Mouse (Mus musculus): Measurements from ENCODE around the gene Kctd11. TPM values are rescaled to one million over a fixed set of nuclear protein-coding genes. Genes with fewer than 3 reads are reported as not detected.

Kctd11 gene
- total and polyA plus RNA-seq, 3 experiments, result 1.8 to 3.9 (median 2.1) TPM

DNA sequence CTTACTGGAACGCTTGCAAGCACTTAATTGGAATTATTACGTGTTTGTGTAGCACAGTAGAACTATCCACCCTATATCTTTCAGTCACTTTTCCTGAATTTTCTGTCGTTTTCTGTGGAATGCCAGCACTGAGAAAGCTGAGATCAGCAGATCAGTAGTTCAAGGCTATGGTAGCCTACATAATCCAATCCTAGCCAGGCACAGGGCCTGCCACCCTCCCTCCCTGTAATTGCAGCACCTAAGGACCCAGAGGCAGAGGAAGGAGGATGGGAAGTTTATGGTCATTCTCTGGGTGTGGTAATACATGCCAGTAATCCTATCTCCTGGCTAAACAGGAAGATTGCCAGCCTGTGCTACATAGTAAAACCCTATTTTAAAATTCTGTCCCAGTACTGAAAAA, 41.6 kb upstream of the Kctd11 start:
- in situ Hi-C loops (cut with MboI; ENCODE audit: low pct_ligation_motif_present, low pct_unique_long_range_greater_than_20kb, low sequenced_read_pairs), result no loop called here
- Histone ChIP-seq H3K4me3 (replicated peaks in 1 of 3; ENCODE audit: low read depth in 2 of 3, low read length in 2 of 3, poor library complexity in 1 of 3) (peak overlapping the region in 2 of 3 experiments; percentile 47 to 95), H3K4me2 (ENCODE audit: insufficient read depth, low read depth, poor library complexity, severe bottlenecking) (peak overlapping the region; percentile 63), H3K4me1 (ENCODE audit: control insufficient read depth in 1 of 2, insufficient read depth in 2 of 2) (peaks cover 7 to 27% of the 10 kb centered on the region in 2 experiments), H3K27me3 (replicated peaks) (no peaks in the 10 kb centered on the region), H3K27ac (ENCODE audit: insufficient read depth, low read depth) (no peak overlapping the region), H3K9me3 (replicated peaks; ENCODE audit: low read length) (no peaks in the 10 kb centered on the region), H3K9ac (ENCODE audit: insufficient read depth, low read depth) (peak overlapping the region; percentile 88), H3K79me2 (replicated peaks; ENCODE audit: control insufficient read depth, extremely low read depth, insufficient read depth, poor library complexity, severe bottlenecking) (peaks cover 32% of the 10 kb centered on the region), H3K36me3 (replicated peaks in 1 of 2; ENCODE audit: control insufficient read depth in 1 of 2, insufficient read depth in 1 of 2, low read length in 1 of 2) (peaks cover 13 to 18% of the 10 kb centered on the region in 2 experiments)
- dilution Hi-C loops (cut with MboI; ENCODE audit: extremely low pct_ligation_motif_present, extremely low pct_unique_long_range_greater_than_20kb, low sequenced_read_pairs), result no loop called here
- no peak for DNase-seq (ENCODE audit: extremely low read depth)
- no peak for TF ChIP-seq E2F4 (IDR thresholded peaks at IDR 0.05; ENCODE audit: insufficient replicate concordance, low read depth, low read length)
- peak; percentile 74; the same call in 1 of the 2 replicates for TF ChIP-seq MAFK (IDR thresholded peaks at IDR 0.05; ENCODE audit: insufficient replicate concordance, low read length)

DNA sequence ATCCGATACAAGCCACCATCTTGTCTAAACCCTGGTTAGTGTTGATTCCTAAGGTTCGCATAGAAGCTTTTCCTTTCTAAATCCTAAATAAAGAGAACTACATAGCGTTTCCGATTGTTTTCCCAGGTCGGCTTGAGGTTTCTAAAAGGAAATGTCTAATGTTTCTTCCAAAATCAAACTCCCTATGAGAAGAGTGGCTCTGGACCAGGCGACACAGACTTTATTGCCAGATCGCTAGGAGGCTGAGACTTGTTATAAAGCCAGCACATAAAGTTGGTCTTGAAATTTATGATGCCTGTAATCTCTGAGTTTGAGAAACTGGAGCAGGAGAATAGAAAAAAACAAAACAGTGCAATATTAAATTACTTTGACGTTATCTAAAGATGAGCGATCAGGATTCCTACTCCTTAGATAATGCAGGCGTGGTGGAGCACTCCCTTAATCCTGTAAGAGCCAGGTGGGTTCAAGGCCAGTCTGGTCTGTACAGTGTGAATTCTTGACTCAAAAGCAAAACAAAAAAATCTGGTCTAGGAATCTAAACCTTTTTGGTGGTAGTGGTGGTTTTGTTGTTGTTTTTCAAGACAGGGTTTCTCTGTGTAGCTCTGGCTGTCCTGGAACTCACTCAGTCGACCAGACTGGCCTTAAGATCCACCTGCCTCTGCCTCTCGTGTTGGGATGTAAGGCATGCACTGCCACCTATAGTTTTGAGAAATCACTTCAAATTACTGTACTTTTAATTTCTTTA, 41.0 kb upstream of the Kctd11 start:
- peak overlapping the region; percentile 94 for H3K4me2 ChIP-seq (ENCODE audit: insufficient read depth, low read depth, poor library complexity, severe bottlenecking)
- H3K79me2 ChIP-seq (replicated peaks; ENCODE audit: control insufficient read depth, extremely low read depth, insufficient read depth, poor library complexity, severe bottlenecking), result peaks cover 38% of the 10 kb centered on the region
- peaks cover 10 to 33% of the 10 kb centered on the region in 2 experiments for H3K4me1 ChIP-seq (ENCODE audit: control insufficient read depth in 1 of 2, insufficient read depth in 2 of 2)
- dilution Hi-C loops (cut with MboI; ENCODE audit: extremely low pct_ligation_motif_present, extremely low pct_unique_long_range_greater_than_20kb, low sequenced_read_pairs) (no loop called here), in situ Hi-C loops (cut with MboI; ENCODE audit: low pct_ligation_motif_present, low pct_unique_long_range_greater_than_20kb, low sequenced_read_pairs) (no loop called here)
- H3K27ac ChIP-seq (ENCODE audit: insufficient read depth, low read depth), result peak overlapping the region; percentile 94
- H3K36me3 ChIP-seq (replicated peaks in 1 of 2; ENCODE audit: control insufficient read depth in 1 of 2, insufficient read depth in 1 of 2, low read length in 1 of 2), result peaks cover 19 to 24% of the 10 kb centered on the region in 2 experiments
- peak overlapping the region; percentile 88 for H3K9ac ChIP-seq (ENCODE audit: insufficient read depth, low read depth)
- DNase-seq (ENCODE audit: extremely low read depth), result peak; percentile 61
- H3K27me3 ChIP-seq (replicated peaks), result no peaks in the 10 kb centered on the region
- H3K9me3 ChIP-seq (replicated peaks; ENCODE audit: low read length), result no peaks in the 10 kb centered on the region
- TF ChIP-seq POLR2A (IDR thresholded peaks at IDR 0.05; ENCODE audit: low read depth, low read length), result no peak
- TF ChIP-seq RAD21 (IDR thresholded peaks at IDR 0.05; ENCODE audit: low read depth, low read length), result peak; percentile 60
- TF ChIP-seq MAFK (IDR thresholded peaks at IDR 0.05; ENCODE audit: insufficient replicate concordance, low read length), result 0 out of 2 replicates have a peak, but pooled peaks have one; percentile 49
- peak; percentile 18; the same call in 1 of the 2 replicates for TF ChIP-seq SIN3A (IDR thresholded peaks at IDR 0.05; ENCODE audit: low read length)
- TF ChIP-seq KAT2A (IDR thresholded peaks at IDR 0.05; ENCODE audit: insufficient replicate concordance, low read length), result no peak
- no peak for TF ChIP-seq ZC3H11A (IDR thresholded peaks at IDR 0.05; ENCODE audit: low read depth, low read length)
- TF ChIP-seq MYC (IDR thresholded peaks at IDR 0.05; ENCODE audit: low read depth, low read length), result no peak
- TF ChIP-seq UBTF (IDR thresholded peaks at IDR 0.05; ENCODE audit: low read depth, low read length), result 0 out of 2 replicates have a peak, but pooled peaks have one; percentile 1
- peak; percentile 29; the same call in 1 of the 2 replicates for TF ChIP-seq JUND (conservative IDR thresholded peaks at IDR 0.05; ENCODE audit: low read depth, low read length)
- 0 out of 2 replicates have a peak, but pooled peaks have one; percentile 50 for TF ChIP-seq CHD2 (IDR thresholded peaks at IDR 0.05; ENCODE audit: low read length)
- no peak for TF ChIP-seq ZNF384 (IDR thresholded peaks at IDR 0.05; ENCODE audit: low read depth, low read length)
- TF ChIP-seq SMC3 (IDR thresholded peaks at IDR 0.05; ENCODE audit: low read depth, low read length), result 0 out of 2 replicates have a peak, but pooled peaks have one; percentile 14
- TF ChIP-seq IRF4 (IDR thresholded peaks at IDR 0.05; ENCODE audit: low read depth, low read length), result no peak; the same call in 1 of the 2 replicates
- no peak for TF ChIP-seq MAX (IDR thresholded peaks at IDR 0.05; ENCODE audit: low read length)
- TF ChIP-seq EP300 (IDR thresholded peaks at IDR 0.05; ENCODE audit: low read length), result no peak
- TF ChIP-seq NRF1 (IDR thresholded peaks at IDR 0.05; ENCODE audit: low read depth, low read length), result no peak
- TF ChIP-seq ZMIZ1 (IDR thresholded peaks at IDR 0.05; ENCODE audit: low read depth, low read length), result 0 out of 2 replicates have a peak, but pooled peaks have one; percentile 12
- no peak; the same call in 1 of the 2 replicates for TF ChIP-seq POLR2AphosphoS2 (IDR thresholded peaks at IDR 0.05; ENCODE audit: low read depth, low read length)
- TF ChIP-seq CHD1 (IDR thresholded peaks at IDR 0.05; ENCODE audit: low read depth, low read length), result peak; percentile 77; the same call in 1 of the 2 replicates
- TF ChIP-seq CTCF (conservative IDR thresholded peaks at IDR 0.05 in 1 of 2, IDR thresholded peaks at IDR 0.05 in 1 of 2; ENCODE audit: low read depth in 2 of 2, low read length in 2 of 2), result peak; percentile 5 to 63; a peak in 2 of 4 replicates
- no peak for TF ChIP-seq HCFC1 (IDR thresholded peaks at IDR 0.05; ENCODE audit: low read depth, low read length)
- TF ChIP-seq NELFE (IDR thresholded peaks at IDR 0.05; ENCODE audit: low read depth, low read length), result no peak
- H3K4me3 ChIP-seq (replicated peaks in 1 of 3; ENCODE audit: low read depth in 2 of 3, low read length in 2 of 3, poor library complexity in 1 of 3), result peak overlapping the region; percentile 47 to 95 (median 73)
